ENCODE assay signal across 8 mouse cellular contexts in genomic region chr1:150540267-150540666, GRCm38 (mm10).
DNase-seq lines count a peak whose midpoint lies in the region; ATAC-seq and TF ChIP-seq lines count a peak whose summit lies in the region.

No protein-coding gene starts in this region.

- no peak overlapping the region for H3K27ac ChIP-seq in gastrocnemius, adult 2 months
- H3K27ac ChIP-seq in ES-E14 (ENCODE audit: insufficient read depth, low read depth, low read length, poor library complexity, severe bottlenecking), result no peak overlapping the region
- no peak overlapping the region for H3K27ac ChIP-seq in hindbrain, embryonic 15.5 days (replicated peaks)
- H3K27ac ChIP-seq in limb, embryonic 15.5 days, result no peak overlapping the region
- H3K27ac ChIP-seq in neural tube, embryonic 15.5 days (replicated peaks), result no peak overlapping the region

- no peak overlapping the region for H3K4me2 ChIP-seq in hindbrain, embryonic 15.5 days
- no peak overlapping the region for H3K4me2 ChIP-seq in limb, embryonic 15.5 days
- H3K4me2 ChIP-seq in neural tube, embryonic 15.5 days, result no peak overlapping the region

- peaks cover 4% of the 10 kb centered on the region; the same call in 1 of the 2 replicates for H3K27me3 ChIP-seq in hindbrain, embryonic 15.5 days
- H3K27me3 ChIP-seq in limb, embryonic 15.5 days, result no peaks in the 10 kb centered on the region
- no peaks in the 10 kb centered on the region; the same call in 1 of the 2 replicates for H3K27me3 ChIP-seq in neural tube, embryonic 15.5 days (replicated peaks)

- H3K9me3 ChIP-seq in ES-E14 (ENCODE audit: control insufficient read depth, insufficient read depth, low read depth, low read length), result no peaks in the 10 kb centered on the region
- no peaks in the 10 kb centered on the region for H3K9me3 ChIP-seq in hindbrain, embryonic 15.5 days
- H3K9me3 ChIP-seq in limb, embryonic 15.5 days, result no peaks in the 10 kb centered on the region
- no peaks in the 10 kb centered on the region for H3K9me3 ChIP-seq in neural tube, embryonic 15.5 days (replicated peaks)

- intact Hi-C loops in gastrocnemius, adult 2 months (cut with DNase I), result loop anchor here (1.0 to 2.0 kb wide), 3 partner anchors 51 to 469 kb away; no protein-coding TSS in a partner anchor
- intact Hi-C loops in gastrocnemius, postnatal 36 days (cut with DNase I), result loop anchor here (1.0 kb wide), 1 partner anchor 51 kb away; no protein-coding TSS in a partner anchor

- WGBS in hindbrain, embryonic 15.5 days, result 9% methylated on average over 5 of the region's 5 CpGs
- 6% methylated on average over 5 of the region's 5 CpGs for WGBS in limb, embryonic 15.5 days
- 13% methylated on average over 5 of the region's 5 CpGs for WGBS in neural tube, embryonic 15.5 days

- peak; percentile 93 for ATAC-seq in hindbrain, embryonic 15.5 days (ENCODE audit: low FRiP score, low read depth)
- ATAC-seq in limb, embryonic 15.5 days (ENCODE audit: insufficient number of reproducible peaks, low FRiP score, low TSS enrichment, low read depth), result peak; percentile 75; the same call in 1 of the 2 replicates
- peak; percentile 95 for ATAC-seq in neural tube, embryonic 15.5 days (ENCODE audit: low FRiP score)

- in situ Hi-C loops in ES-E14 (cut with MboI; ENCODE audit: low sequenced_read_pairs in 2 of 2, unreplicated experiment in 2 of 2), result no loop called here

- H3K4me1 ChIP-seq in ES-E14 (ENCODE audit: control insufficient read depth in 2 of 2, insufficient read depth in 2 of 2, low read length in 2 of 2, poor library complexity in 1 of 2), result peaks cover 0 to 7% of the 10 kb centered on the region in 2 experiments; a peak in 2 of 4 replicates
- peaks cover 9% of the 10 kb centered on the region for H3K4me1 ChIP-seq in hindbrain, embryonic 15.5 days (replicated peaks)
- H3K4me1 ChIP-seq in limb, embryonic 15.5 days, result peaks cover 28% of the 10 kb centered on the region
- H3K4me1 ChIP-seq in neural tube, embryonic 15.5 days, result peaks cover 11% of the 10 kb centered on the region

- peak; percentile 24 for DNase-seq in gastrocnemius, adult 2 months
- no peak for DNase-seq in gastrocnemius, postnatal 36 days
- DNase-seq in ES-E14 (ENCODE audit: low read depth, low spot score), result peak; percentile 43
- peak; percentile 89 for DNase-seq in embryo, embryonic 11 days
- no peak for DNase-seq in ovary, postnatal 10 days (ENCODE audit: low spot score)

- no peak overlapping the region for H3K9ac ChIP-seq in ES-E14 (ENCODE audit: insufficient read depth, low read depth, low read length, poor library complexity, severe bottlenecking)
- no peak overlapping the region for H3K9ac ChIP-seq in hindbrain, embryonic 15.5 days
- H3K9ac ChIP-seq in limb, embryonic 15.5 days, result no peak overlapping the region
- no peak overlapping the region for H3K9ac ChIP-seq in neural tube, embryonic 15.5 days (replicated peaks)

- peak; percentile 72 for TF ChIP-seq CTCF in gastrocnemius, adult 2 months (IDR thresholded peaks at IDR 0.05)

- H3K36me3 ChIP-seq in ES-E14 (ENCODE audit: control insufficient read depth, insufficient read depth, low read length, poor library complexity, severe bottlenecking), result no peaks in the 10 kb centered on the region
- no peaks in the 10 kb centered on the region for H3K36me3 ChIP-seq in hindbrain, embryonic 15.5 days
- H3K36me3 ChIP-seq in limb, embryonic 15.5 days, result no peaks in the 10 kb centered on the region
- no peaks in the 10 kb centered on the region for H3K36me3 ChIP-seq in neural tube, embryonic 15.5 days

- H3K4me3 ChIP-seq in gastrocnemius, adult 2 months, result no peak overlapping the region
- H3K4me3 ChIP-seq in ES-E14 (ENCODE audit: insufficient read depth in 1 of 2, low read depth in 1 of 2, low read length in 2 of 2, poor library complexity in 1 of 2, severe bottlenecking in 1 of 2), result no peak overlapping the region
- no peak overlapping the region for H3K4me3 ChIP-seq in hindbrain, embryonic 15.5 days
- no peak overlapping the region for H3K4me3 ChIP-seq in limb, embryonic 15.5 days
- H3K4me3 ChIP-seq in neural tube, embryonic 15.5 days (replicated peaks), result no peak overlapping the region

TF ChIP-seq in ES-E14, 5 proteins besides CTCF, POLR2A, EP300 and RAD21:
- TF ChIP-seq HCFC1 (IDR thresholded peaks at IDR 0.05; ENCODE audit: borderline replicate concordance, insufficient read depth, low read length) (no peak), ZC3H11A (IDR thresholded peaks at IDR 0.05; ENCODE audit: borderline replicate concordance, low read depth, low read length) (peak; percentile 74; the same call in 1 of the 2 replicates)

Comparison
In these comparisons a context has a peak if more than half of its experiments do, and no peak if none do; other contexts are left out.
1. DNase-seq: peak in gastrocnemius, adult 2 months (single experiment), ES-E14 (single experiment) and embryo, embryonic 11 days (single experiment); none in gastrocnemius, postnatal 36 days (0 of 2) and ovary, postnatal 10 days (single experiment).
2. Peak in every context shown above with its lines, with median percentiles within 50 percentile points of each other: ATAC-seq.